Mouse (Mus musculus) G1E (cell line): Measurements from ENCODE around the gene Bola1. TPM values are rescaled to one million over a fixed set of nuclear protein-coding genes. Genes with fewer than 3 reads are reported as not detected.
"Not testable (repeated sequence)": the region's sequence is repeated elsewhere in the genome, so short reads cannot be mapped to it uniquely, and the experiment has no call there.

Experiments
- ATAC-seq: 2 replicates; pipeline ENCODE4 v1.8.0; 2016; ENCODE audit warnings: mild to moderate bottlenecking; ENCODE audit not compliant: insufficient number of reproducible peaks, poor library complexity, low FRiP score, severe bottlenecking; ENCODE audit errors: extremely low read depth
- DNase-seq: peaks from one replicate; pipeline ENCODE4 v3.0.0; 2012; ENCODE audit warnings: low spot score
- H3K27me3 ChIP-seq: 2 replicates; pipeline ENCODE4 v1.6.1; 2012; ENCODE audit warnings: mild to moderate bottlenecking, low read length, inconsistent platforms; ENCODE audit not compliant: insufficient read depth
- H3K36me3 ChIP-seq: replicated peaks from 2 replicates; pipeline ENCODE3; 2012; ENCODE audit warnings: mild to moderate bottlenecking, inconsistent platforms
- H3K4me1 ChIP-seq: 2 replicates; pipeline ENCODE4 v1.6.1; 2012; ENCODE audit warnings: low read depth, low read length, inconsistent platforms, mixed read lengths; ENCODE audit not compliant: insufficient read depth
- H3K4me3 ChIP-seq: 2 replicates; pipeline ENCODE4 v1.5.1; 2012; ENCODE audit warnings: low read depth, mild to moderate bottlenecking, inconsistent platforms, low read length, moderate library complexity, mixed read lengths
- H3K9me3 ChIP-seq: replicated peaks from 2 replicates; pipeline ENCODE4 v1.6.1; 2012; ENCODE audit warnings: inconsistent platforms
- CTCF ChIP-seq: IDR thresholded peaks from 2 replicates; pipeline ENCODE4 v1.5.1; 2012; ENCODE audit warnings: low read depth, low read length, inconsistent platforms, mixed read lengths
- GATA1 ChIP-seq: IDR thresholded peaks from 2 replicates; pipeline ENCODE4 v1.6.1; 2012; ENCODE audit warnings: borderline replicate concordance, low read length, inconsistent platforms, mixed read lengths
- GATA2 ChIP-seq: IDR thresholded peaks from 2 replicates; pipeline ENCODE4 v1.6.1; 2012; ENCODE audit warnings: low read depth, low read length, inconsistent platforms, borderline replicate concordance
- POLR2AphosphoS5 ChIP-seq: IDR thresholded peaks from 2 replicates; pipeline ENCODE4 v1.6.1; 2012; ENCODE audit warnings: low read depth, low read length, inconsistent platforms; ENCODE audit not compliant: insufficient replicate concordance
- TAL1 ChIP-seq: conservative IDR thresholded peaks from 2 replicates; pipeline ENCODE4 v1.6.1; 2012; ENCODE audit warnings: low read depth, low read length, inconsistent platforms, mixed read lengths
- polyA plus RNA-seq: library from polyadenylated mRNA; stranded (reverse); fragments of >175 nt; gene quantifications from 2 replicates; pipeline ENCODE4 v1.2.3, GENCODE M21; 2012
- total RNA-seq, 2 experiments: library from RNA; stranded (forward) in 1 of 2; stranded (reverse) in 1 of 2; fragments of 200-1000 nt in 1 of 2; fragments of >200 nt in 1 of 2; fragmentation: Nextera tagmentation in 1 of 2; gene quantifications; 2 replicates each; pipeline ENCODE4 v1.2.3; 2014 to 2017

Bola1 gene
- total and polyA plus RNA-seq, 3 experiments: 19.6 to 115 (median 48.2) TPM

GRCm38 (mm10) chr3:96222774-96223173, 3.3 kb upstream of the Bola1 start:
- ATAC-seq (no peak), DNase-seq (no peak)
- H3K36me3 ChIP-seq: peaks cover 3% of the 10 kb centered on the region
- TF ChIP-seq TAL1 (no peak), CTCF (no peak), GATA1 (no peak), POLR2AphosphoS5 (no peak), GATA2 (no peak)
- no peaks in the 10 kb centered on the region for H3K27me3 ChIP-seq
- no peak overlapping the region for H3K4me3 ChIP-seq
- H3K4me1 ChIP-seq: peaks cover 30% of the 10 kb centered on the region
- H3K9me3 ChIP-seq: peaks cover 16% of the 10 kb centered on the region

- H3K27me3 ChIP-seq: no peaks in the 10 kb centered on the region
- H3K4me1 ChIP-seq: peaks cover 26% of the 10 kb centered on the region
- TF ChIP-seq GATA1 (no peak), TAL1 (no peak), GATA2 (no peak), CTCF (no peak), POLR2AphosphoS5 (no peak)
- DNase-seq: no peak
- peaks cover 3% of the 10 kb centered on the region for H3K36me3 ChIP-seq
- H3K9me3 ChIP-seq: peaks cover 16% of the 10 kb centered on the region
- H3K4me3 ChIP-seq: no peak overlapping the region; the same call in 1 of the 2 replicates
- ATAC-seq: no peak
Observed at GRCm38 (mm10) chr3:96221640-96222038, 2.1 kb upstream of the Bola1 start.

- no peak for TF ChIP-seq TAL1
- no peak for TF ChIP-seq GATA2
- TF ChIP-seq POLR2AphosphoS5: peak; percentile 85; the same call in 1 of the 2 replicates
- no peak for TF ChIP-seq CTCF
- no peak for TF ChIP-seq GATA1
- Histone ChIP-seq H3K36me3 (peaks cover 3% of the 10 kb centered on the region), H3K4me1 (peaks cover 24% of the 10 kb centered on the region), H3K27me3 (no peaks in the 10 kb centered on the region), H3K4me3 (peak within 1 kb of the TSS; percentile 76), H3K9me3 (peaks cover 16% of the 10 kb centered on the region)
- peak; percentile 89 for DNase-seq
- ATAC-seq: peak; percentile 71
Observed at GRCm38 (mm10) chr3:96220765-96221639, 1.5 kb upstream of the Bola1 start, which contains the start of the genes Hist2h2ac and Hist2h2be. Gene Hist2h2ac (minus strand): TSS chr3:96220880. Gene Hist2h2be (plus strand): TSS chr3:96221119.

GRCm38 (mm10) chr3:96220131-96220764, 739 bp upstream of the Bola1 start:
- not testable (repeated sequence) for H3K27me3 ChIP-seq, H3K36me3 ChIP-seq, ATAC-seq
- Histone ChIP-seq H3K4me3 (peak overlapping the region; percentile 76), H3K9me3 (peaks cover 16% of the 10 kb centered on the region), H3K4me1 (peaks cover 17% of the 10 kb centered on the region)
- peak; percentile 36 for DNase-seq

GRCm38 (mm10) chr3:96219191-96219641, 293 bp downstream of the Bola1 start:
- peaks cover 6% of the 10 kb centered on the region for H3K27me3 ChIP-seq
- peaks cover 16% of the 10 kb centered on the region for H3K9me3 ChIP-seq
- peak overlapping the region; percentile 76 for H3K4me3 ChIP-seq
- peak; percentile 34 for DNase-seq
- H3K36me3 ChIP-seq: peaks cover 3% of the 10 kb centered on the region
- no peak for ATAC-seq
- TF ChIP-seq GATA1 (no peak), GATA2 (no peak), CTCF (no peak), TAL1 (no peak), POLR2AphosphoS5 (no peak)
- peaks cover 13% of the 10 kb centered on the region for H3K4me1 ChIP-seq

GRCm38 (mm10) chr3:96209242-96209641, 10.3 kb downstream of the Bola1 start:
- Histone ChIP-seq H3K4me3 (no peak overlapping the region), H3K9me3 (peaks cover 6% of the 10 kb centered on the region), H3K36me3 (no peaks in the 10 kb centered on the region), H3K27me3 (peaks cover 29% of the 10 kb centered on the region), H3K4me1 (peaks cover 4% of the 10 kb centered on the region; the same call in 1 of the 2 replicates)
- DNase-seq: no peak
- no peak for ATAC-seq
- TF ChIP-seq POLR2AphosphoS5: no peak
- TF ChIP-seq GATA1: no peak
- TF ChIP-seq CTCF: no peak
- TF ChIP-seq TAL1: no peak
- TF ChIP-seq GATA2: no peak
